Mouse (Mus musculus): ENCODE measurements at regions not wholly inside any gene's neighbourhood (a gene's known extent, or its start where the extent isn't known, plus 50 kb on each side); places are given as distances from the start of the nearest gene placed in this dataset.

DNA sequence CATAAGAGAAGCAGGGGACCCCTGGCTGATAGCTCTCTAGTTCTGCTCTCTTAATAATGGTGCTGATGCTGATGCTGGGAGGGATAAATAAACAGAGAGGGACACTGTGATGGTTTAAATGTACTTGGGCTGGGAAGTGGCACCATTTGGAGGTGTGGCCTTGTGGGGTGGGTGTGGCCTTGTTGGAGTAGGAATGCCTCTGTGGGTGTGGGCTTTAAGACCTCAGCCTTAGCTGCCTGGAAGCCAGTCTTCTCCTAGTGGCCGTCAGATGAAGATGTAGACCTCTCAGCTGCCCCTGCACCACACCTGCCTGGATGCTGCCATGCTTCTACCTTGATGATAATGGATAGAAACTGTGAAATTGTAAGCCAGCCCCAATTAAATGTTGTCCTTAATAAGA is 765.0 kb upstream of the Car8 start:
- H3K4me3 ChIP-seq (ENCODE audit: low read depth, low read length) = no peak overlapping the region
- H3K9ac ChIP-seq (replicated peaks) = no peak overlapping the region
- no peaks in the 10 kb centered on the region for H3K9me3 ChIP-seq (ENCODE audit: low read length)
- TF ChIP-seq EP300 (IDR thresholded peaks at IDR 0.05; ENCODE audit: low read depth) (no peak), CTCF (IDR thresholded peaks at IDR 0.05; ENCODE audit: low read depth) (no peak)
- no peaks in the 10 kb centered on the region for H3K27me3 ChIP-seq (ENCODE audit: insufficient read depth, low read length)
- H3K36me3 ChIP-seq (replicated peaks; ENCODE audit: insufficient read depth, low read length) = no peaks in the 10 kb centered on the region
- H3K27ac ChIP-seq (ENCODE audit: low read depth) = no peak overlapping the region
- DNase-seq (no peak), ATAC-seq (no peak)
- no peaks in the 10 kb centered on the region for H3K4me1 ChIP-seq (ENCODE audit: insufficient read depth)
- 68% methylated on average over 1 of the region's 1 CpGs for WGBS (ENCODE audit: insufficient replicate concordance)
- H3K4me2 ChIP-seq (ENCODE audit: low read depth, low read length) = no peak overlapping the region

DNA sequence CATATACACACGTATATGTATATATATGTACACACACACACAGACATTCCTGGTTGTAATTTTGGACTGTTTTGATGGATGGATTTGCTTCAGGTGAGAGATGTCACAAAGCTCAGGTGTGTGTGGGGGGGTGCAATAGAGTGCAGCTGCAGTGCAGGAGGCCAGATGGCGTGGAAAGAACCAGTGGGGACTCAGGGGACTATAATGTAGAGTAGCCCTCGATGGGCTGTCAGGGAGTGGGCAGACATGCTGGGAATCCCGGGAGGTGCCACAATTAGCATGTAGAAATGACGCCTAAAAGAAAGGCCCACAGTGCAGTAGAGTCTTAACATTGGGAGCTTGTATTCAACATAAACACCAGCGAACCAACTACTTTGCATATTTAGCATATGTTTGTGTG is 763.5 kb upstream of the Car8 start:
- H3K9me3 ChIP-seq (ENCODE audit: low read length) = no peaks in the 10 kb centered on the region
- TF ChIP-seq EP300 (IDR thresholded peaks at IDR 0.05; ENCODE audit: low read depth) (no peak), CTCF (IDR thresholded peaks at IDR 0.05; ENCODE audit: low read depth) (no peak)
- ATAC-seq = no peak
- no peak overlapping the region for H3K27ac ChIP-seq (ENCODE audit: low read depth)
- no peaks in the 10 kb centered on the region for H3K36me3 ChIP-seq (replicated peaks; ENCODE audit: insufficient read depth, low read length)
- WGBS (ENCODE audit: insufficient replicate concordance) = 73% methylated on average over 6 of the region's 6 CpGs
- H3K4me1 ChIP-seq (ENCODE audit: insufficient read depth) = no peaks in the 10 kb centered on the region
- no peak overlapping the region for H3K4me3 ChIP-seq (ENCODE audit: low read depth, low read length)
- DNase-seq = no peak
- no peak overlapping the region for H3K9ac ChIP-seq (replicated peaks)
- H3K4me2 ChIP-seq (ENCODE audit: low read depth, low read length) = no peak overlapping the region
- no peaks in the 10 kb centered on the region for H3K27me3 ChIP-seq (ENCODE audit: insufficient read depth, low read length)

DNA sequence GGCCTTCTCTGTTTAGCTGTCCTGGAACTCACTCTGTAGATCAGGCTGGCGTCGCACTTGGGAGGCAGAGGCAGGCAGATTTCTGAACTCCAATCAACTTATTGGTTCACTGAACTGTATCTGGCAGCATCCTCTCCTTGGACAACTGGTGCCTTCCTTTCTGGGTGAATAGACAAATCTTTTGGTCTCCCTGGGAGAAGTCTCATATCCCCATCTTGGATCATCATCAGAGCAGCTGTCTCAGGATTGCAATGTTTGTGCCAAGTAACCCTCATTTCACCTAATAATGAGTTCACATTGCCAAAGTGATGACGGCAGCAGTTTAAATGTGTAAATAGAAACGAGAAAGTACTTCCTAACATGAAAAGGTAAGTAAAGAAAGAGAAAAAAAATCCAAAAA is 759.8 kb upstream of the Car8 start:
- Histone ChIP-seq H3K4me1 (ENCODE audit: insufficient read depth) (no peaks in the 10 kb centered on the region), H3K9ac (replicated peaks) (no peak overlapping the region), H3K27ac (ENCODE audit: low read depth) (no peak overlapping the region), H3K4me2 (ENCODE audit: low read depth, low read length) (no peak overlapping the region), H3K9me3 (ENCODE audit: low read length) (no peaks in the 10 kb centered on the region), H3K27me3 (ENCODE audit: insufficient read depth, low read length) (no peaks in the 10 kb centered on the region), H3K4me3 (ENCODE audit: low read depth, low read length) (no peak overlapping the region), H3K36me3 (replicated peaks; ENCODE audit: insufficient read depth, low read length) (no peaks in the 10 kb centered on the region)
- 74% methylated on average over 4 of the region's 4 CpGs for WGBS (ENCODE audit: insufficient replicate concordance)
- no peak for DNase-seq
- no peak for TF ChIP-seq CTCF (IDR thresholded peaks at IDR 0.05; ENCODE audit: low read depth)
- no peak for ATAC-seq

DNA sequence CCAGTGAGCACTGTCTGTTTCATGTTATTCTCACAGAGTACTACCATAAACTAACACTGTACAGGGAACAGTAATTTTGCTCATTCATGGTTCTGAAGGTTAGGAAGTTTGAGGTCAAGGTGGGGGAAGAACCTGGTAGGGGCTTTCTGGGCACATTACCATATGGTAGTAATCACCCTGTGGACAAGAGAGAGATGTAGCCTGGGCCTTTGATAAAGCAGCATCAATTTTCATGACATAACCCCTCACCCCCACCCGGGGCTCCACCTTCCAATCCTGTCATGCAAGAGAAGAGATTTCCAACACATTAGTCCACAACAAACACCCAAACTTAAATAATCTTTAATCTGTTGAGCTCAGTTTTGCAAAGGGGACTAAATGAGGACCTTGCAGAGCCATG is 753.3 kb upstream of the Car8 start:
- Histone ChIP-seq H3K27me3 (ENCODE audit: insufficient read depth, low read length) (no peaks in the 10 kb centered on the region), H3K9ac (replicated peaks) (no peak overlapping the region), H3K9me3 (ENCODE audit: low read length) (no peaks in the 10 kb centered on the region), H3K27ac (ENCODE audit: low read depth) (no peak overlapping the region), H3K4me2 (ENCODE audit: low read depth, low read length) (no peak overlapping the region), H3K4me1 (ENCODE audit: insufficient read depth) (no peaks in the 10 kb centered on the region), H3K4me3 (ENCODE audit: low read depth, low read length) (no peak overlapping the region), H3K36me3 (replicated peaks; ENCODE audit: insufficient read depth, low read length) (no peaks in the 10 kb centered on the region)
- WGBS (ENCODE audit: insufficient replicate concordance) = 82% methylated on average over 1 of the region's 1 CpGs
- ATAC-seq (no peak), DNase-seq (no peak)
- no peak for TF ChIP-seq CTCF (IDR thresholded peaks at IDR 0.05; ENCODE audit: low read depth)
- no peak for TF ChIP-seq EP300 (IDR thresholded peaks at IDR 0.05; ENCODE audit: low read depth)

DNA sequence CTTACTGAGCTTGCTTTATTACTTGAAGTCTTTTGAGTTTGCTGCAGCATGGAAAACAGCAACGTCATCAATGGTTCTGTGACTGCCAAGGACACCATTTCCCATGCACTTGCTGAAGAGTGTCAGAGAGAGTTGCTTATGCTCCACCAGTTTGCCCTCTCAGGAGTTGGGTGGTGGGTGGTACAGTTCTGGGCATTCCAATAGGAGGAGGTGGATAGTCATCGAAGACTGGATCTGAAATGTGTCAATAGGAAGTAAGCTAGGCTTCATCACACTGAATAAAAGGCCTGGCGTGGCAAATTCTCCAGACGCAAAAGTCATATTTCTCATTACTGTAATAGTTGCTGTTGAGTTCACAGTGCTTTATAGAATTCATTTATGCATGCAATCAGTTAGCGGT is 751.7 kb upstream of the Car8 start:
- no peaks in the 10 kb centered on the region for H3K27me3 ChIP-seq (ENCODE audit: insufficient read depth, low read length)
- TF ChIP-seq CTCF (IDR thresholded peaks at IDR 0.05; ENCODE audit: low read depth) = no peak
- TF ChIP-seq EP300 (IDR thresholded peaks at IDR 0.05; ENCODE audit: low read depth) = no peak
- no peak overlapping the region for H3K27ac ChIP-seq (ENCODE audit: low read depth)
- no peak overlapping the region for H3K4me2 ChIP-seq (ENCODE audit: low read depth, low read length)
- ATAC-seq = no peak
- H3K9me3 ChIP-seq (ENCODE audit: low read length) = no peaks in the 10 kb centered on the region
- no peak overlapping the region for H3K4me3 ChIP-seq (ENCODE audit: low read depth, low read length)
- 86% methylated on average over 5 of the region's 5 CpGs for WGBS (ENCODE audit: insufficient replicate concordance)
- DNase-seq = no peak
- no peaks in the 10 kb centered on the region for H3K4me1 ChIP-seq (ENCODE audit: insufficient read depth)
- H3K36me3 ChIP-seq (replicated peaks; ENCODE audit: insufficient read depth, low read length) = no peaks in the 10 kb centered on the region
- no peak overlapping the region for H3K9ac ChIP-seq (replicated peaks)

DNA sequence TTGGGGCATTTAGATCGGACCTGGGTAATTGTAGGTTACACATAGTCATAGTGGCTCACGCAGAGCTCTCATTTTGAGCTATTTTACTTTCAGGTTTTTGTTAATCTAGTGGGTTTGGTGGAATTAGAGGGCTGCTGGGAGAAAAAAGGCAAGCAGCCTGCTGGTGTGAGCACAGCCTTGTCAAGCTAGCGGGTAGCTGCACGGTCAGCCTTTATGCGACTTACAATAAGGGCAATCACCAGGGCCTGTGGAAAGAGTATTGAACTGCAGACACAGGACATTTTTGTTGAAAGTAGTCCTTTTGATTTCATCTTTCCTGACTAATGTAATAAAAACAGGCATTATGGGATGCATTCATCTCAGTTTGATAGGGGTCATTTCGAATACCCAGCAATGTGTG is 750.8 kb upstream of the Car8 start:
- no peak overlapping the region for H3K4me3 ChIP-seq (ENCODE audit: low read depth, low read length)
- H3K4me1 ChIP-seq (ENCODE audit: insufficient read depth) = no peaks in the 10 kb centered on the region
- H3K27me3 ChIP-seq (ENCODE audit: insufficient read depth, low read length) = no peaks in the 10 kb centered on the region
- no peak for TF ChIP-seq EP300 (IDR thresholded peaks at IDR 0.05; ENCODE audit: low read depth)
- TF ChIP-seq CTCF (IDR thresholded peaks at IDR 0.05; ENCODE audit: low read depth) = no peak
- no peak overlapping the region for H3K9ac ChIP-seq (replicated peaks)
- 86% methylated on average over 6 of the region's 6 CpGs for WGBS (ENCODE audit: insufficient replicate concordance)
- H3K36me3 ChIP-seq (replicated peaks; ENCODE audit: insufficient read depth, low read length) = no peaks in the 10 kb centered on the region
- ATAC-seq (no peak), DNase-seq (no peak)
- no peak overlapping the region for H3K4me2 ChIP-seq (ENCODE audit: low read depth, low read length)
- H3K27ac ChIP-seq (ENCODE audit: low read depth) = no peak overlapping the region
- H3K9me3 ChIP-seq (ENCODE audit: low read length) = no peaks in the 10 kb centered on the region

DNA sequence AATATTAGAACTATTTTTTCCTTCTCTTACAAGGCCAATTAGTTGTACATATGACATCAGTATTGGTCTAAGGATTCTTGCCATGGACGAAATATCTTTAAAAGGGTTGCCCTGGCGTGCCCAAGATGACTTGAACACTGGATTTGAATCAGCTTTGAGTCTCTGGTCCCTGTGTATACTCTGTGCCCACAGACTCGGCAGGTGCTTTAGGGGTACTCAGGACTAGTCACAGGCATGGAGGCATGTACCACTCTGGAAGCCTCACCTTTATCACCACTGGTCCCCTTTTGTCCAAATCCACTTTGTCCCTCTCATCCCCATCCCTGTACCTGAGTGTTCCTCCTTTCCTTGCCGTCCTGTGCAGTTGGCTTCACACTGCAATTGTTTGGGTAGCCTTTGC is 750.3 kb upstream of the Car8 start:
- WGBS (ENCODE audit: insufficient replicate concordance) = 72% methylated on average over 4 of the region's 4 CpGs
- ATAC-seq (no peak), DNase-seq (no peak)
- no peak overlapping the region for H3K9ac ChIP-seq (replicated peaks)
- no peak overlapping the region for H3K4me3 ChIP-seq (ENCODE audit: low read depth, low read length)
- H3K27me3 ChIP-seq (ENCODE audit: insufficient read depth, low read length) = no peaks in the 10 kb centered on the region
- H3K4me2 ChIP-seq (ENCODE audit: low read depth, low read length) = no peak overlapping the region
- H3K27ac ChIP-seq (ENCODE audit: low read depth) = no peak overlapping the region
- TF ChIP-seq CTCF (IDR thresholded peaks at IDR 0.05; ENCODE audit: low read depth) (no peak), EP300 (IDR thresholded peaks at IDR 0.05; ENCODE audit: low read depth) (no peak)
- H3K36me3 ChIP-seq (replicated peaks; ENCODE audit: insufficient read depth, low read length) = no peaks in the 10 kb centered on the region
- H3K9me3 ChIP-seq (ENCODE audit: low read length) = no peaks in the 10 kb centered on the region
- no peaks in the 10 kb centered on the region for H3K4me1 ChIP-seq (ENCODE audit: insufficient read depth)
